Mouse (Mus musculus) lung, embryonic 16.5 days (tissue): ENCODE data around the gene Pfkfb4. TPM values are rescaled to one million over a fixed set of nuclear protein-coding genes. Genes with fewer than 3 reads are reported as not detected.

Experiments used
- ATAC-seq: fragments of 200-750 bp; cut with Nextera tagmentation; 2 replicates; pipeline ENCODE4 v1.8.0; 2017; ENCODE audit warnings: low read depth, mild to moderate bottlenecking, moderate library complexity
- H3K27ac ChIP-seq: fragments of 300-500 bp; sonication (generic); 2 replicates; pipeline ENCODE4 v1.5.1; 2014; ENCODE audit warnings: mild to moderate bottlenecking, control low read depth, low read length
- H3K27me3 ChIP-seq: fragments of 300-500 bp; sonication (generic); 2 replicates; pipeline ENCODE4 v1.6.1; 2014; ENCODE audit warnings: low read depth, low read length, mixed read lengths; ENCODE audit not compliant: control insufficient read depth, insufficient read depth
- H3K36me3 ChIP-seq: fragments of 300-500 bp; sonication (generic); 2 replicates; pipeline ENCODE4 v1.6.1; 2014; ENCODE audit warnings: low read length; ENCODE audit not compliant: control insufficient read depth, insufficient read depth
- H3K4me1 ChIP-seq: fragments of 300-500 bp; sonication (generic); replicated peaks from 2 replicates; pipeline ENCODE4 v1.6.1; 2014; ENCODE audit warnings: low read length, mixed read lengths; ENCODE audit not compliant: control insufficient read depth, insufficient read depth
- H3K4me2 ChIP-seq: fragments of 300-500 bp; sonication (generic); 2 replicates; pipeline ENCODE4 v1.6.1; 2014; ENCODE audit warnings: low read depth, low read length, control low read depth
- H3K4me3 ChIP-seq: fragments of 300-500 bp; sonication (generic); 2 replicates; pipeline ENCODE4 v1.5.1; 2014; ENCODE audit warnings: mild to moderate bottlenecking, low read length, control low read depth
- H3K9ac ChIP-seq: fragments of 300-500 bp; sonication (generic); 2 replicates; pipeline ENCODE4 v1.6.1; 2014; ENCODE audit warnings: low read length, control low read depth
- H3K9me3 ChIP-seq: fragments of 300-500 bp; sonication (generic); 2 replicates; pipeline ENCODE4 v1.6.1; 2016; ENCODE audit warnings: low read length; ENCODE audit not compliant: control insufficient read depth
- WGBS: fragments of 180-500 bp; shearing (Covaris S2); extraction: QIAGEN DNeasy Blood & Tissue Kit; methylation state at CpG from one replicate; pipeline ENCODE4 v1.1.7; 2014; 5-methylcytosine and 5-hydroxymethylcytosine counted together
- microRNA counts: library from miRNA; unstranded; fragments of <30 nt; microRNA quantifications from one replicate; lab custom pipeline; 2016
- microRNA-seq: library from miRNA; unstranded; fragments of <30 nt; microRNA quantifications from one replicate; pipeline ENCODE4, GENCODE M21; 2016
- polyA plus RNA-seq: library from polyadenylated mRNA; unstranded; fragments of >200 nt; fragmentation: Nextera tagmentation; extraction: Ambion mirVana; gene quantifications from 2 replicates; pipeline ENCODE4 v1.2.1, GENCODE M21; 2015

Pfkfb4 gene
- polyA plus RNA-seq, 1 experiment from 2014 or later, result 11.9 TPM

GRCm38 (mm10) chr9:109080516-109080915 lies 88.9 kb downstream of the Pfkfb4 start:
- H3K4me1 ChIP-seq, result peaks cover 11% of the 10 kb centered on the region
- H3K4me2 ChIP-seq, result no peak overlapping the region
- H3K27me3 ChIP-seq, result no peaks in the 10 kb centered on the region
- WGBS, result 89% methylated on average over 3 of the region's 3 CpGs
- no peaks in the 10 kb centered on the region for H3K9me3 ChIP-seq
- ATAC-seq, result no peak
- no peak overlapping the region for H3K4me3 ChIP-seq
- no peak overlapping the region for H3K27ac ChIP-seq
- peaks cover 12% of the 10 kb centered on the region for H3K36me3 ChIP-seq
- no peak overlapping the region for H3K9ac ChIP-seq

GRCm38 (mm10) chr9:109081749-109082123 lies 90.2 kb downstream of the Pfkfb4 start:
- ATAC-seq, result peak; percentile 14; the same call in 1 of the 2 replicates
- Histone ChIP-seq H3K27ac (peak overlapping the region; percentile 73), H3K9me3 (no peaks in the 10 kb centered on the region), H3K27me3 (no peaks in the 10 kb centered on the region), H3K4me1 (peaks cover 11% of the 10 kb centered on the region), H3K4me2 (peak overlapping the region; percentile 80), H3K9ac (peak overlapping the region; percentile 86), H3K36me3 (peaks cover 12% of the 10 kb centered on the region), H3K4me3 (peak overlapping the region; percentile 80)
- WGBS, result 4% methylated on average over 11 of the region's 11 CpGs

MicroRNA genes within 50 kb of the gene (microRNA counts, 519-probe panel; counts per million panel counts)
- microRNA mmu-miR-711 (lab: Ali Mortazavi, UCI), result not detected

Small RNA genes within 50 kb of the gene (microRNA-seq; reads per million reads assigned to microRNA genes)
- gene Mir711, result not detected

Other genes starting within 250 kb of the Pfkfb4 start
- gene Ip6k2, start 208.0 kb upstream of the Pfkfb4 start, polyA plus RNA-seq, result 62.1 and 68.1 TPM in 2 replicates
- gene Nckipsd, start 183.4 kb upstream of the Pfkfb4 start, polyA plus RNA-seq, result 13.2 and 15.4 TPM in 2 replicates
- 0.11 and 0.14 TPM in 2 replicates for gene Celsr3, start 165.5 kb upstream of the Pfkfb4 start, polyA plus RNA-seq
- gene Slc26a6, start 138.5 kb upstream of the Pfkfb4 start, polyA plus RNA-seq, result 10.0 and 11.2 TPM in 2 replicates
- gene Tmem89, start 77.2 kb upstream of the Pfkfb4 start, polyA plus RNA-seq, result 0.78 and 1.1 TPM in 2 replicates
- 397 and 421 TPM in 2 replicates for gene Uqcrc1, start 55.1 kb upstream of the Pfkfb4 start, polyA plus RNA-seq
- 1.3 and 1.5 TPM in 2 replicates for gene Col7a1, start 38.2 kb upstream of the Pfkfb4 start, polyA plus RNA-seq
- not detected in 2 replicates for gene Ucn2, start 5.8 kb upstream of the Pfkfb4 start, polyA plus RNA-seq
- 120 and 126 TPM in 2 replicates for gene Shisa5, start 46.8 kb downstream of the Pfkfb4 start, polyA plus RNA-seq
- gene Trex1, start 68.0 kb downstream of the Pfkfb4 start, polyA plus RNA-seq, result 12.1 and 13.2 TPM in 2 replicates
- 22.8 and 24.7 TPM in 2 replicates for gene Atrip, start 82.3 kb downstream of the Pfkfb4 start, polyA plus RNA-seq
- 11.2 and 13.1 TPM in 2 replicates for gene Ccdc51, start 90.7 kb downstream of the Pfkfb4 start, polyA plus RNA-seq
- gene Tma7, start 90.8 kb downstream of the Pfkfb4 start, polyA plus RNA-seq, result 524 and 545 TPM in 2 replicates
- gene Plxnb1, start 103.6 kb downstream of the Pfkfb4 start, polyA plus RNA-seq, result 17.4 and 18.6 TPM in 2 replicates
- gene Fbxw21, start 170.3 kb downstream of the Pfkfb4 start, polyA plus RNA-seq, result not detected in 2 replicates
- gene Fbxw13, start 204.2 kb downstream of the Pfkfb4 start, polyA plus RNA-seq, result not detected in 2 replicates
- not detected in 2 replicates for gene Fbxw20, start 243.0 kb downstream of the Pfkfb4 start, polyA plus RNA-seq